Mouse (Mus musculus) thymus, adult 18-20 months (tissue): ENCODE data around the gene Cmbl.

Source experiments
- DNase-seq, 2 experiments: peaks; one replicate each; pipeline ENCODE4 v3.0.0; 2022; ENCODE audit warnings: mixed read lengths in 2 of 2

Cmbl gene

DNA sequence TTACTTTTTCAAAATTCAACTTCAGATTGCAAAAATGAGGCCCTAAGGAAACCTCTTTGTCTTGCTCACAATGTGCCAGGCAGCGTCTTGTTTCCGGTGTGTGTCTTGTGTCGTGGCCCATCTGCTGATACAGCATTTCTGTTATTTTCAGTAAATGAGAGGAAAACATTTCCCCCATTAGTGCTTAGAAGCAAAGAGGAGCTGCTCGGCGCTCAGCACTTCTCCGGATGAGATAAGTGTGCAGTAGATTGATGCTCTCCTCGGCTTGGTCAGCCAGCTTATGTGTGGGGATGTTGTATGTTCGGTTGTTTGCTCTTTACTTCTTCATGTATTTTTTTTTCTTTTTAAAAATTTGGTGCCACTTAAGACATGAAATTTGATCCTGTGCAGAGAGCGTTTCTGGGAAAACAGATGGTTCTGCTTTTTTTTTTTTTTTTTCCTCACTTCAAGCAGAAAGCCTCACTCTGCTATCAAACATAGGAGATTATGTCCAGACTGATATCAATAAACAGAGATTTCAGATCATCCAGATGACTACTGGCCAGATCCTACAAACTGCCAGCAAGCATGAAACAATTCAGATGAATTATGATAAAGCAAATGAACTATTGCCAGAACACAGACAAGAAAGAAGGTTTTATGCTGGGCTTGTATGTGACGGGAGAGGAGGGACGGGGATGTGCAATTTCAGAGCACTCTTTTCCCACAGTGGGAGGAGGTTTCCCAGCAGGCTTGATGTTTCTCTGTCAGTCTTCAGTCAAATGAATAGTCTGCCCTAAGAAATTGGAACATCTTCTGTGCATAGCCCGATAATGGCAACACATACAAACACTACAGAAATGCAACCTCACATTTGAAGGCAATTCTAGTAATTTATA is 62.3 kb downstream of the Cmbl start:
- DNase-seq, result no peak

DNA sequence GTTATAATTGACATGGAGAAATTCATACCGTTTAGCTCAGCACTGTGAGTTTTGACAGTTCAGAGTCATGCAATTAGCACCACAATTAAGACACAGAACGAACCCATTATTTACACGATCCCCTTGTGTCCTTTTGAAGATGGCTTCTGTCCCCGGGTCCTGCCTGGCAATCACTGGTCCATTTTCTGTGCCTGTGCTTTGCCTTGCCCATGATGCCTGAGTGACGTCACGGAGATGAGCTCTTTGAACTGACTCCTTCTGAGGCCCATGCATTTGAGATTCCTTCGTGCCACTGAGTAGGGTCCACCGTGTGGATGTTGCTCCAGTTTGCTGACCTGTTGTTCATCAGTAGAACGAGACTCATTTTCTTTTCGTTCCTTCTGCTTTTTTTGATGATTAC is 63.0 kb downstream of the Cmbl start:
- no peak for DNase-seq

DNA sequence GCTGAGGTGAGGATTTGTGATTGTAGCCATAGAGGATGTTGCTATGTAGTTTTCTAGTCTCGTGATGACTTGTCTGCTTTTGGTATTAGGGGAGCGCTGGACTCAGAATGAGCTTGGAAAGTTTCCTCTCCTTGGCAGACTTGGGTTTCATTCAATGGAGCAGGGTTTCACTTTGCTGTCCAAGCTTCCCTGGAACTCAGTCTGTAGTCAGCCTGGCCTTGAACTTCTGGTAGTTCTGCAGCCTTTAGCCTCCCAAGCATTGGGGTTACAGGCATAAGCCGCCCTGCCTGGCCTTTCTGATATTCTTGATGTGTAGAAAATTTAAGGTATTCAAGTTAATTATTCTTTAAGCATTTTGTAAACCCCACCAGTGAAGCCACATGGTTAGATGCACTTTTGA is 64.4 kb downstream of the Cmbl start:
- no peak for DNase-seq

DNA sequence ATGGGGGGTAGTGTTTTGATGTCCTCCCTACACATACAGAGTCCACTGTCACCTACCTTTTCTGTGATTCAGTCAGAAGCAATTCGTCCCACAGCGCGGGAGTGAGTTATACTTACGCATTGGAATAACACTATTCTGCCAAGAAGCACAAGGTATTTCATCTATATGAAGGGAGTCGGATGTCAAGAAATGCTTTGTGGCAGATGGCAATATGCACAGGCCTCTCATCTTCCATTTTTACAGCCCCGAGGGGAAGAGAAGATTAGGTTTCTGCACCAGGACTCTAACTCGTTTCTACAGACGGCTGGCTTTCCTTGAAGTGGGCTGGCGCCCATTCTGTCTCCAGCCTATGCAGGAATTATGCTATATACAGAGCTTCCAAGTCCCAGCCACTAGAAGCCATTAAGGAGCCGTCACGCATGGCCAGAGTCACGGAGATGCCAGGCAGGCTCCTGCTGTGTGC is 66.2 kb downstream of the Cmbl start:
- DNase-seq, result no peak

DNA sequence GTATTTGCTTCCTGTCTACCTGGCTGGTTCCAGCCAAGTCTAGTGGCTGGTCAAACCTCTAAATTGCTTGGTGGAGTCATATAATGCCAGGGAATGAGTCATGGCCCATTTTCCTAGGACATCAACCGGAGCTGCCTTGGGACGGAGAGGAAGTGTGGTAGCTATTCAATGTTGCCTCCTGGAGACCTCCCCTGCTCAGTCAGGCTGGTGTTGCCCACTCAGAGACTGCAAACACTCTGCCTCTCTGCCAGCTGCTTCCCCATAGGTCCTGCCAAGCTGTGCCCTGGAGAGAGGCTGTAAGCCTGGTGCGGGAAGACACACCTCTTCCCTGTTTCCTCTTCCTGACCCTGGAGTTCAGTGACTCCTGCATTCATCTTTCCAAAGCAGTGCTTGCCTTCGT is 67.3 kb downstream of the Cmbl start:
- no peak for DNase-seq

DNA sequence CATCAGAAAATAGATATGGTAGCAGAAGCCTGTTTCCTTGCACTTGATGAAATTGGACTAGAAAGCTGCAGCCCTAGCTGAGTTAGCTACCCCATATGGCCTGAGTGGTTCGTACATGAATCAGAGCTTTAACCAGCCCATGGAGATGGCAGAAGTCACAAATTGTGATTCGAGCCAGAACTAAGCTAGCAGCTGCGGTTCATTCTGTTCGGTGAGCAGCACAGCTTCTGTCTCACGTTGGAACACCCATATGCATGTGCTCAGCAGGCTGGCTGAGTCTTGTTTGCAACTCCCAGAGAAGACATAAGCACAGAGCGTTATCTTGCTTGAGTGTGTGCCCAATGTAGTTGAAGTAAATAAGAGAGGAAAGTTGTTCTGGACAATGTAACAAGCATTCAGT is 69.4 kb downstream of the Cmbl start:
- DNase-seq, result no peak

DNA sequence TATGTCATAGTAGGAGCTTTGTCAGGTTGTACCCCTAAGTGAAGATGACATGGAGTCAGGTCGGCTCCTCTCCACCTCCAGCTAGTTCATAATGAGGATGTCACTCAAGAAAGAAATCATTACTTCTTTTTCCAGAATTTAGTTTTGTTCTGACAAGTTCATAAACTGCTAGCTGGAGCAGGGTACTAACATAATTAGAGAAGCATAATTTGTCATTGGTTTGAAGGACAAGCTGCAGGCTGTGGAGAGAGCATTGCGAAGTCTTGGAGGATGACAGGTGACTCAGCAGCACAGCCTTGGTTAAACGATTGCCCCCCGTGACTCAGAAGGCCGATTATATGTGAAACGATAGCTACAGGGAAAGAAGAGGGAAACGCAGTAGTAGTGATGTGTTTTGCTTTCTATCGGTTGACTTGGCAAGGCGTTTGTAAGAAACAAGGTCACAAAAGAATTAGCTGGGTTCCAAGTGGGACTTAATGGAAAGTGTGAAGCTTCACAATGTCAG is 71.0 kb downstream of the Cmbl start:
- DNase-seq, result no peak
